Mouse (Mus musculus) mesoderm, embryonic 11.5 days (tissue): ENCODE measurements around the gene Stard9.
A peak's percentile ranks its signal among the peaks of the same experiment; 100 is the strongest.

Experiments used
- DNase-seq: peaks from one replicate; pipeline ENCODE4 v3.0.0-alpha.2; 2012; ENCODE audit warnings: low read depth, low spot score

The Stard9 gene

GRCm38 (mm10) chr2:120724176-120724575, 95.3 kb downstream of the Stard9 start:
- no peak for DNase-seq

DNA sequence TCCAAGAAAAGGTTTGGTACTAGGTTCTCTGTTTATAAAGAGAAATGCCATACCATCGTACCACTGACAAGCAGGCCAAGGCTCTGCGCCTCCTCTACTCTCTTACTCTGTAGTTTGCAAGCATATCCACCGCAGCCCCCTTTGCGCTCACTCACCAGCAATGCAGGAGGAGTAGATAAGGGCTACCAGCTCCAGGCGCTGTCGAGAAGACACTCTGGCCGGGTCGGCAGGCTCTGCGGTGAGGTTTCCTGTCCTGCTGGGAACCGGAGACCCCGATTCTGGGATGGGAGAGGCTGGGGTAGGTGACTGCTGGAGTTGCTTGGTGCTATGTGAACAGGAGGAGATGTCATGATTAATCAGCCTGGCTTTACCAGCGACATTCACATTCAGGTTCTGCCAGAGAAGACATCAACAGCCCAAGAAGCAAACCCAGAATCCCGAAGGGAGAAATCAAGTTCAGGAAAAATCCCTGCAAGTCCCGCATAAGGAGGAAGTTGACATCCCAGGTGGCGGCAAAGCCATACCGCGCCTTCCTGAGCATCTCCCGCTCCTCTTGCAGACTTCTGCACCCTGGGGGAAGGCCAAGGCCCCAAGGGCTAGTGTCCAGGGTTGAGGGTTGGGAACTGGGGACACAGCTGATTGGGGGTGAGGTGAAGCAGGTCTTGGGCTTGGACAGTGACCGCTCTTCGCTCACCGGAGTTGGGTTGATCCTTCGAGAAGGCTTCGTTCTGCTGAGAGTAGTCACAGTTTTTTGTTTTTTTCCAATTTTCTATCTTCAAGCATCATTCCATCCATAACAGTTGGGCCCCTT, 101.1 kb downstream of the Stard9 start:
- DNase-seq: no peak

GRCm38 (mm10) chr2:120730639-120731166, 101.8 kb downstream of the Stard9 start:
- no peak for DNase-seq

- peak; percentile 95 for DNase-seq
Measured at GRCm38 (mm10) chr2:120731167-120731862, 102.4 kb downstream of the Stard9 start.

GRCm38 (mm10) chr2:120731877-120732530, 103.1 kb downstream of the Stard9 start:
- no peak for DNase-seq

DNA sequence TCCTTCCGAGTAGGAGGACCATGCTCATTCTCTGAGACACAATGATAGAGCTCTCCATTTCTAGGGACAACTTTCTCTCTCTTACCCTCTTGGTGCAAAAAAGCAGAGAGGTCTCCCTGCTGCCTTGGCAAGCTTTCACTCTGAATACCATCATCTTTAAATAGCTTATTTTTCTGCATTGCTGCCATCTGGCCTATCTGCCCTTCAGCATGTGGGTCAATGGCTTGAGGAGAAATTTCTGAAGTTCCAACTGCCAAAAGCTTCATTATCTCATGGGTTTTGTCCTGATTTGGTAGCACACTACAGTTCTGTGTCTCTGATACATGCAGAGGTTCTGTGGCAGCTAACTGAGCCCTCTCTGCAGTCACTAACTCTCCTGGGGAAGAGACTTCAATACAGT, 116.6 kb downstream of the Stard9 start:
- DNase-seq: no peak

DNA sequence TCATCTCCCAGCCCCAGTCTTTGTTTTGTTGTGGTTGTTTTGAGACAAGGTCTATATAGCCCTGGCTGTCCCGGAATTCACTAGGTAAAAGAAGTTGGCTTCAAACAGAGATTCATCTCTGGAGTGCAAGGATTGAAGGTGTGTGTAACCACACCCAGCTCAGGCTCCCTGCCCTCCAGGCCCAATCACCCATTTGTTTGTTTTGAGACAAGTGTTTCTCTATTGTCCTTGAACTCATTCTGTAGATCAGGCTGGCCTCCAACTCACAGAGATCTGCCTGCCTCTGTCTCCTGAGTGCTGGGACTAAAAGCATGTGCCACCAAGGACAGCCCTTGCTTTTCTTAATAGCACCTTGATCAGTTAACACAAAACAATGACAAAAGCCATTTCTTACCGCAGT, 119.1 kb downstream of the Stard9 start:
- no peak for DNase-seq

GRCm38 (mm10) chr2:120761922-120762321, 133.0 kb downstream of the Stard9 start:
- DNase-seq: no peak

GRCm38 (mm10) chr2:120770265-120770935, 141.5 kb downstream of the Stard9 start:
- no peak for DNase-seq
